Mouse (Mus musculus) testis, adult 2 months (tissue): ENCODE measurements at regions not wholly inside any gene's neighbourhood (a gene's known extent, or its start where the extent isn't known, plus 50 kb on each side); places are given as distances from the start of the nearest gene placed in this dataset.

ENCODE experiments used
- CTCF ChIP-seq: fragments of 200-500 bp; IDR thresholded peaks from 2 replicates; pipeline ENCODE4 v1.5.1; 2012; ENCODE audit warnings: low read depth, mild to moderate bottlenecking, inconsistent platforms, low read length, moderate library complexity; ENCODE audit not compliant: control insufficient read depth, insufficient read depth, insufficient replicate concordance
- POLR2A ChIP-seq: fragments of 200-500 bp; IDR thresholded peaks from 2 replicates; pipeline ENCODE4 v1.6.1; 2012; ENCODE audit warnings: low read depth, mild to moderate bottlenecking, inconsistent platforms, low read length, moderate library complexity; ENCODE audit not compliant: control insufficient read depth

GRCm38 (mm10) chr1:35869381-35870143, 198.6 kb upstream of the Hs6st1 start:
- no peak for TF ChIP-seq POLR2A
- TF ChIP-seq CTCF = no peak
